Mouse (Mus musculus) C2C12 (cell line): ENCODE data around the gene Fibin.

Experiments
- CEBPB ChIP-seq: IDR thresholded peaks from one replicate; pipeline ENCODE4 v1.6.1; 2011; ENCODE audit warnings: low read depth, mild to moderate bottlenecking, control low read depth, moderate library complexity
- CTCF ChIP-seq: IDR thresholded peaks from one replicate; pipeline ENCODE4 v1.5.1; 2011; ENCODE audit not compliant: control insufficient read depth, insufficient read depth, insufficient read length
- MAX ChIP-seq: IDR thresholded peaks from one replicate; pipeline ENCODE4 v1.6.1; 2011; ENCODE audit warnings: mild to moderate bottlenecking, control low read depth
- MYOD1 ChIP-seq: IDR thresholded peaks from one replicate; pipeline ENCODE4 v1.6.1; 2011; ENCODE audit warnings: low read depth; ENCODE audit not compliant: control insufficient read depth, insufficient read length
- MYOG ChIP-seq: IDR thresholded peaks from one replicate; pipeline ENCODE4 v1.6.1; 2011; ENCODE audit not compliant: control insufficient read depth, insufficient read length; ENCODE audit errors: extremely low read depth
- USF1 ChIP-seq: IDR thresholded peaks from one replicate; pipeline ENCODE4 v1.6.1; 2011; ENCODE audit warnings: low read depth, mild to moderate bottlenecking, control low read depth, moderate library complexity

- TF ChIP-seq MYOG (no peak), CTCF (no peak), MYOD1 (no peak), USF1 (no peak), MAX (no peak), CEBPB (no peak)
Observed at GRCm38 (mm10) chr2:110390736-110391409, 27.9 kb upstream of the Fibin start.
